Mouse (Mus musculus) lung, postnatal 14 days (tissue): ENCODE results near the gene Zfp51.
"Not testable (repeated sequence)": the region's sequence is repeated elsewhere in the genome, so short reads cannot be mapped to it uniquely, and the experiment has no call there.

Source experiments
- DNase-seq: peaks from one replicate; pipeline ENCODE4 v3.0.0; 2021

Gene Zfp51

GRCm38 (mm10) chr17:21450138-21450704 is at the start of gene Zfp51:
Zfp51 (plus strand) TSS chr17:21450374.
- DNase-seq: peak; percentile 94

- DNase-seq: peak; percentile 78
Observed at GRCm38 (mm10) chr17:21422664-21423599, 27.2 kb upstream of the Zfp51 start, which contains the start of gene Zfp54. Zfp54 (plus strand) TSS chr17:21423227.

- not testable (repeated sequence) for DNase-seq
Observed at GRCm38 (mm10) chr17:21438806-21439400, 11.3 kb upstream of the Zfp51 start.

GRCm38 (mm10) chr17:21449669-21450068 is 505 bp upstream of the Zfp51 start:
- peak; percentile 75 for DNase-seq

- no peak for DNase-seq
Observed at GRCm38 (mm10) chr17:21463550-21463949, 13.4 kb downstream of the Zfp51 start.

GRCm38 (mm10) chr17:21472032-21472652 is 22.0 kb downstream of the Zfp51 start:
- DNase-seq: no peak

- no peak for DNase-seq
Observed at GRCm38 (mm10) chr17:21472653-21473307, 22.6 kb downstream of the Zfp51 start.

- peak; percentile 29 for DNase-seq
Observed at GRCm38 (mm10) chr17:21473362-21474190, 23.4 kb downstream of the Zfp51 start.

GRCm38 (mm10) chr17:21474729-21475128 is 24.6 kb downstream of the Zfp51 start:
- DNase-seq: not testable (repeated sequence)

GRCm38 (mm10) chr17:21475290-21475689 is 25.1 kb downstream of the Zfp51 start:
- DNase-seq: not testable (repeated sequence)

GRCm38 (mm10) chr17:21476351-21476750 is 26.2 kb downstream of the Zfp51 start:
- not testable (repeated sequence) for DNase-seq

- DNase-seq: not testable (repeated sequence)
Observed at GRCm38 (mm10) chr17:21478103-21478777, 28.1 kb downstream of the Zfp51 start.

GRCm38 (mm10) chr17:21488760-21489499 is 38.8 kb downstream of the Zfp51 start, which contains the start of gene Zfp53:
Zfp53 (plus strand) TSS chr17:21488998.
- peak; percentile 86 for DNase-seq

GRCm38 (mm10) chr17:21489500-21490001 is 39.4 kb downstream of the Zfp51 start:
- no peak for DNase-seq

- DNase-seq: no peak
Observed at GRCm38 (mm10) chr17:21501365-21501764, 51.2 kb downstream of the Zfp51 start.

- DNase-seq: no peak
Observed at GRCm38 (mm10) chr17:21504524-21504923, 54.4 kb downstream of the Zfp51 start.

GRCm38 (mm10) chr17:21506258-21506657 is 56.1 kb downstream of the Zfp51 start:
- DNase-seq: no peak

GRCm38 (mm10) chr17:21509756-21510155 is 59.6 kb downstream of the Zfp51 start:
- DNase-seq: no peak
